Mouse (Mus musculus) NIH3T3 (cell line): ENCODE measurements at regions not wholly inside any gene's neighbourhood (a gene's known extent, or its start where the extent isn't known, plus 50 kb on each side); places are given as distances from the start of the nearest gene placed in this dataset.
"Not testable (repeated sequence)": the region's sequence is repeated elsewhere in the genome, so short reads cannot be mapped to it uniquely, and the experiment has no call there.

ENCODE experiments used
- DNase-seq: peaks from one replicate; pipeline ENCODE4 v3.0.0-alpha.2; 2012; ENCODE audit warnings: low read depth

DNA sequence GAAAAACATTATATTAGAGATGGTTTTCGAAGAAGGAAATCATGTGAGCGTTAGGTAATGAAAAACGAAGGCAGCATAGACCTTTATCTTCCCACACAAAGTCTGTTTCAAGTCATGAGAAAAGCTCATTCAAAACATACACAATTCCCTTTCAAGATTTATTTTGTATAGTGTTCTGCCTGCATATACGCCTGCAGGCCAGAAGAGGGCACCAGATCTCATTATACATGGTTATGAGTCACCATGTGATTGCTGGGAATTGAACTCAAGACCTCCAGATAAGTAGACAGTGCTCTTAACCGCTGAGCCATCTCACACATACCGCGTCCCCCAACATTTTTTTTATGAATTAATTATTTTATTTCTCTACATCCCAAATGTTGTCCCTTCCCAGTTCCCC is 578.3 kb upstream of the Ccdc54 start:
- DNase-seq, result peak; percentile 1

GRCm38 (mm10) chr16:51160768-51161167 is 569.8 kb upstream of the Ccdc54 start:
- no peak for DNase-seq

GRCm38 (mm10) chr16:51138575-51138974 is 547.6 kb upstream of the Ccdc54 start:
- DNase-seq, result no peak

DNA sequence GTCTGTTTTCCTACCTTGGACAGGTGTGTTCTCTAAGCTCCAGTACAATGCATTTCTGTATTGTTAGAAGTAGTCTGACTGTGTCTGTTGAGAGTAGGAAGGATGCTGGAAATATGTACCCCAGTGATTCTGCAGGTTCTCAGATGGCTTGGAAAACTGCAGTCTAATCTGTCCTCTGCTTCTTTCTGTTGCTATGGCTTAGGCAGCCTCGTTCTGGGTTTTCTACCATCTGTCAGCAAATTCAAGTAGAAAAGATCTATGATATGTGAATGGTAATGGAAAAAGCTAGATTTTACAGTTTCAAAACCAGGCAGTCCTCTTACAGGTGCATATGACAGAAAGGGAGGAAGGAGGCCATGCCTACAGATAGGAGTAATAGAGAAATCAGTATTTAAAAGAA is 528.9 kb upstream of the Ccdc54 start:
- no peak for DNase-seq

DNA sequence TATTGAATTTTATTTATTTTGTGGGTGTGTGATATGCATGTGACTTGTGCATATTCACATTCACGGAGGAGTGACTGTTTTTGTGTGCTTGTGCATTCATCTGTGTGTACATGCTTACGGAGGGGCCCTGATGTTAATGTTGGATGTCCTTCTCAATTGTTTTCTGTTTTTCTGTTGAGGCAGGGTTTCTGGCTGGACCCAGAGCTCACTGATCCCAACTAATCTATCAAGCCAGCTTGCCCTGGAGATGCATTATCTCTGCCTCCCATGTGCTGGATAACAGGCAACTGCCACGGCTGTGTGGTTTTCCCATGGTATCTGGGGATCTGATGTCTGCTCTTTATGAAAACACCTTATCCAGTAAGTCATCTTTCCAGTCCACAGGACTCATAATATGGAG is 527.4 kb upstream of the Ccdc54 start:
- DNase-seq, result no peak

DNA sequence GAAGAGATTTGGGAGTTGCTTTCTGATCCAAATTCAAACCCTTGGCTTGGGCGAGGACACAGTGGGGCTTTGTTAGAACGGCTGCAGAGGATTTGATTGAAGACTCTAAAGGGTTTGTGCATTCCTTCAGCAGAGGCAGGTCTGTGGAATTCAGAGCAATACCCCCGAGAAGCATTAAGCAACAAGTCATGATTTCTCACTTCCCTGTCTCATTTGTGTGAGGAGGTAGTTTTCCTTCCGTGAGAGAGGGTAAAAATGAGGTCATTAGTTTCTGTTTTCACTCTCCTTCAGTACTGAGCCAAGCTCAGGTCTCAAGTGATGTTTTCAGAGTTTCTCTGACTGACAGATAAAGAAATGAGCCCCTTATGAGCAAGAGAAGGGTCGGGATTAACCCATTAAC is 526.9 kb upstream of the Ccdc54 start:
- DNase-seq, result no peak

DNA sequence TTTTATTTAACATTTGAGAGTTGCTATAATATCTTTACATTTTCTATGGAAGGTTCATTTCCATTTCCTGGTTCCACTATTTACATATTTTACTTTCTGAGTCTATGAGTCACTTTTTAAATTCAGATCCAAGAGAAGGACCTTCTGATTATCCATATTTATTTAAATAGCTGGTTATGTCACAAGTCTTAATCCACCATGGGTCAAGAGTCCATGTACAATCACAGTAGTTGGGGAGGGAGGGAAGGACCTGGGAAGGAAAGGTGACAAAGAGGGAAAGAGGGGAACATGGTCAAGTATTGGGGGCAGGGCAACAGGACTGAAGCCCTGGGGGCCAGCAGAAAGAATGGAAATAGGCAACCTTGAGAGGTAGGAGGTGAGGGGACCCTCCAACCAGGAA is 518.9 kb upstream of the Ccdc54 start:
- no peak for DNase-seq

GRCm38 (mm10) chr16:51107421-51107820 is 516.5 kb upstream of the Ccdc54 start:
- DNase-seq, result no peak

DNA sequence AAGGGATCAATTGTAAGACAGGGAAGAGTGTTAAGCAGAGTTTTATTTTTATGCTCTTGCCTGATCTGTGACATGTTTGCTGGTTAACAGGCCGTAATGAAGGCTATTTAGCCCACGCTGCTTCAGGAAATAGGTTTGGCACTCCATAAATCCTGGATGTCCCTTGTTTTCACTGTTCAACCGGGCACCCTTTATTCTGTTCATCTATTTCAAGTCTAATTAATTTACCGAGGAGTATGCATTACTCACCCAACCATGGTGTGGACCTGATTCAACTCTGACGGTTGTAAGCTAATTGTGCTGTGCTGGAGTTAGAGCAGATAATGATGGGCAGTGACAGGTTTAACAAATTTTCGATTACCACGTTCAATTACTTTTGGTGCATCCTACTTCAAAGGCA is 495.6 kb upstream of the Ccdc54 start:
- no peak for DNase-seq

GRCm38 (mm10) chr16:51080146-51080545 is 489.2 kb upstream of the Ccdc54 start:
- DNase-seq, result no peak

GRCm38 (mm10) chr16:51048650-51049049 is 457.7 kb upstream of the Ccdc54 start:
- peak; percentile 27 for DNase-seq

GRCm38 (mm10) chr16:51048169-51048568 is 457.2 kb upstream of the Ccdc54 start:
- no peak for DNase-seq

GRCm38 (mm10) chr16:51041311-51041710 is 450.4 kb upstream of the Ccdc54 start:
- no peak for DNase-seq

DNA sequence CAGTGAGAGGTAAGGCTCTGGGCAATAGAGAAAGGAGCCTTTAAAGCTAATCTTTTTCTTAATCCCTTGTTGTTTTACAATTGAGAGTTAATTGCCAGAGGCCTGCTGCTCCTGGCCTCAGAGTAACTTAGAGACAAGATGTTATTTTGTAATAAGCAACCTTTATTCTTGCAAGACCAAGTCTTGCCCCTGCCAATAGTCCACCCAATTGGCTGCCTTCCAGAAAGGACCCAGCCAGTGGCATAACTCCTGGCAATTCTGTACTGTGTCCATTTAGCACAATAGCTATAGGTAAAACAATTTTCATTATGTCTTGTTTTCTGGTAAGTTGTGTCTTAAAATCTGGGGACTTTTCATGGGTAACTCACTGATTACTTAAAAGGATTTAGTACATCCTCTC is 411.9 kb upstream of the Ccdc54 start:
- DNase-seq, result no peak

DNA sequence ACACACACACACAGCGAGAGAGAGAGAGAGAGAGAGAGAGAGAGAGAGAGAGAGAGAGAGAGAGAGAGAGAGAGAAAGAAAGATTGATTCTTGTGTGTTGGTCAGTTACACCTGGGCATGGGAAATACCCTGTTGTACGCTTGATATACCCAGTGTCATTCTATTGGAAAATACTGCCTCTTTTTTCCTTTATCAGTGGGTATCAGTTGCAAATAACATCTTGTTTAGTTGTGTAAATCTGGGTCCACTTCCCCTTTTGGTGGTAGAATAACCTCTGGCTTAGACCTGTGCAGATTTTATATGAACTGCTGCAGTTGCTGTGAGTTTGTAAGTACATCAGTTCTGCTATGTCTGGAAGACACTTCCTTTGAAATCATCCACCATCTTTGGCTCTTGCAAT is 373.4 kb upstream of the Ccdc54 start:
- no peak for DNase-seq

- no peak for DNase-seq
These were observed 353.1 kb upstream of the Ccdc54 start for GRCm38 (mm10) chr16:50944091-50944490.

DNA sequence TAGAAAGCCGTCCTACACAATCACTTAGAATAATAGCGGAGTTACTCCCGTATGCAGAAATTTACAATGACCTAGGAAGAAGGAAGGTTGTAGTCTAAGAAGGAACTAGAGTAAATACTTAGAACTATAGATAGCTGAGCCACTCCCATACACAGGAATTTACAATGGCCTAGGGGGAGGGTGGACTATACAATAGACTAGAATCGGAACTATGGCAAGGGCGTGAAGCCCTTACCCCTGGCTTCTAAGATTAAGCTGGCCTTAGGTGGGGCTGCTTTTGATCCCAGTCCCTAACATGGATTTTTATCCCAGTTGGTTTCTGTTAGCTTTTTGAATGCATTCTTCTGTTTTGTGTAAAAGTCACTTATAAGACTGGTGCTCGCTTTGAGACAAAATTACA is 352.6 kb upstream of the Ccdc54 start:
- not testable (repeated sequence) for DNase-seq

- DNase-seq, result no peak
These were observed 351.3 kb upstream of the Ccdc54 start for GRCm38 (mm10) chr16:50942291-50942690.

DNA sequence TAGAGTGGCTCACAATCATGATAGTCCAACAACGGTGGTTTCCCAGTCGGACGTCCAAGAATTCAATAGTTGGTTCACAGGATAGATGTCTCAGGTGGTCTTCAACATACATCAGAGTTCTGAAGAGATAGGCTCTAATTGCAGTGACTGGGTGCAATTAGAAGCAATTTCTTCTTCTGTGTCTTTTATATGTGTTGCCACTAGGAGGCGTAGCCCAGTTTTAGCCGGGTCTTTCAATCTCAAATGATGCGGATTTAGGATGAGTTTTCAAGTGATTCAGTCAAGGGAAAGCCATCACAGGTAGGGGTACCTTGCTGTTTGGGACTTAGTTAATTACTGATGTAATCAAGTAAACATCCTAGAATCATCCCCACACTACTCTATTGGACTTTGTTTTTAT is 348.4 kb upstream of the Ccdc54 start:
- peak; percentile 3 for DNase-seq

GRCm38 (mm10) chr16:50907732-50908131 is 316.8 kb upstream of the Ccdc54 start:
- no peak for DNase-seq

DNA sequence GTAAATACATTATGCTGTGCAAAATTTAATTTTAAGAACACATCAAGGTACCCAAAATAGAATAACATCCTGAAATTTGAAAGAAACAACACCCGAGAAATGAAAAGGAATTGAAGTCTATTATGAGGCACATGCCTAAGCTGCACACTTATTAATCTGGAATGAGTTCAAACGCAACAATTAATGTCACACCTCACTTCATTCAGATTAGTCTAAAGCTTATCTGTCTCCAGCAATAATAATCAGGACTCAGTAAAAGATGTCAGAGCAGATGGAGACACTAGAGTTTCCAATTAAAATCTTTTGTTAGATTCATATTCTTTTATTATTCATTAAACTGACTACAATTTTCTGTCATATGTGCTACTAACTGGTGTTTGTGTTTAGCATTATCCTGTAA is 308.2 kb upstream of the Ccdc54 start:
- no peak for DNase-seq

GRCm38 (mm10) chr16:50877926-50878325 is 287.0 kb upstream of the Ccdc54 start:
- DNase-seq, result no peak

- DNase-seq, result no peak
These were observed 280.4 kb upstream of the Ccdc54 start for GRCm38 (mm10) chr16:50871318-50871717.

DNA sequence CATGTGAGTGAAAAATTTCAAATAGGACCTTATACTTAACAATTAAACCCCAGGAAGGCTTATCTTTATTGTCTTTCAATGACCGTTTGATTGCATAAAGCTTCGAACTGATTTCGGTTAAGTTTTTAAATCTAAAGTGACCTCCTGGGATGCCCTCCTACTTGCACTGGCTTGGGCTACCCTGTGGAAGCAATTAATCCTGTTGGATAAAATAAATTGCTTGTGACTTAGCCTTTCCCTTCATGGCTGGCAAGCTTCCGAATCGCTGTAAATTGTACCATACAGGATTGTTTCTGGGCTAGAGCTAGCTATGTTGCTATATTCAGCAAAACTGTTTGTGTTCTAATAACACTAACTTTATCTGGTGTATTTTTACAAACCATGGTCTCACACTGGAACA is 272.6 kb upstream of the Ccdc54 start:
- DNase-seq, result no peak

DNA sequence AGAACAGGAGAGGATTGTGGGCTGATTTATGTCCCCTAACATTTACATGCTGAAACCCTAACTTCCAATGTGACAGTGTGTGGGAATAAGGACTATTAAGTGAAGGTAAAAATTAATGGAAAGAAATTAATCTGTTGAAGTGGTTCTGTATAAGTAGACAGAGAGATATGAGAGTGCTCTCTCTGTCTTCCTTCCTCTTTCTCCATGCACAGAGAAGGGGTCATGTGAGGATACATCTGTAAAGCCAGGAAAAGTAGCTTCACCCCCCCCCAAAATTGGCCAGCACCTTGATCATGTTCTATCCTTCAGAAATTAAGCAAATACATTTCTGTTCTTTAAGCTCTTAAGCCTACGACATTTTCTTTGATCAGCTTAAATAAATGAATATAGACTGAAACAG is 268.6 kb upstream of the Ccdc54 start:
- no peak for DNase-seq
